Mouse (Mus musculus) layer of hippocampus, adult 2 months (tissue): ENCODE measurements at regions not wholly inside any gene's neighbourhood (a gene's known extent, or its start where the extent isn't known, plus 50 kb on each side); places are given as distances from the start of the nearest gene placed in this dataset.

Source experiments
- DNase-seq, 2 experiments: peaks; one replicate each; pipeline ENCODE4 v3.0.0; 2022; ENCODE audit warnings: low spot score in 2 of 2
- H3K27ac ChIP-seq: fragments of 200-600 bp; 2 replicates; pipeline ENCODE4 v1.8.1; 2022
- H3K4me3 ChIP-seq: fragments of 200-600 bp; 2 replicates; pipeline ENCODE4 v1.8.1; 2022; ENCODE audit warnings: mild to moderate bottlenecking
- CTCF ChIP-seq: fragments of 200-600 bp; conservative IDR thresholded peaks from 2 replicates; pipeline ENCODE4 v1.8.1; 2022; ENCODE audit warnings: antibody characterized with exemption, mild to moderate bottlenecking, moderate library complexity

- Histone ChIP-seq H3K27ac (no peak overlapping the region), H3K4me3 (no peak overlapping the region)
- TF ChIP-seq CTCF = no peak
- DNase-seq = no peak
These were observed 333.0 kb downstream of the Lpin1 start for GRCm38 (mm10) chr12:16277567-16278332.

DNA sequence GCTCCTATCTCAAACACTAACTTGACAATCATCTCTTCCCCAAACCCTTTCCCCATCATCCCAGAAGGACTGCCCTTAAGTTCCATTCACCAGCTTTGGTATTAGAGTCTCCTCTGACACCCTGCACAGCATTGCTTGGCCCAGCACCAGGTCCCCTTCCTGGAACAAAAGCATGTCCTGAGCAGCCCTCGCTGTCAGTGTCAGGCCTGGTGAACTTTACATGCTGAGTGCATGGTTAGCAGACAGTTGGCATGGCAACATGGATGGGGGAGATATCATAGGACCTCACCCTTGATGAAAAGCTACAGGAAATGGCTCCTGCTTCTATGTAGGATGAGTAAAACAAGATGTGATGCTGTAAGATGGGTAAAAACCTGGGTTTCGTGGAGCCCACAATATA is 333.6 kb downstream of the Lpin1 start:
- no peak for TF ChIP-seq CTCF

DNA sequence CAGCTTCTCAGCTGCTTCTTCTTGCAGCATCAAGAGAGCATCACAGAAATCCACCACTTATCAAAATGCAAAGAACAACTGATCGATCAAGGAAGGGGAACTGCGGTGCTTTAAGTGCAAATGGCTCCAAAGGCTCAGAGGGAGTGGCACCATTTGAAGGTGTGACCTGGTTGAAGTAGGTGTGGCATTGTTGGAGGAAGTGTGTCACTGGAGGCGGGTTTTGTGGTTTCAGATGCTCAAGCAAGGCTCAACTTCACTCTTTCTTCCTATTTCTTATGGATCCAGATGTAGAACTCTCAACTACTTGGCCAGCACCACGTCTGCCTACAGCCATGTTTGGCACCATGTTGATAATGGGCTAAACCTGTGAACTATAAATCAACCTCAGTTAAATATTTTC is 334.5 kb downstream of the Lpin1 start:
- no peak overlapping the region for H3K4me3 ChIP-seq
- no peak for DNase-seq
- TF ChIP-seq CTCF = no peak
- H3K27ac ChIP-seq = no peak overlapping the region

More for the DNA sequence above, 333.6 kb downstream of the Lpin1 start:
- no peak overlapping the region for H3K4me3 ChIP-seq
- no peak overlapping the region for H3K27ac ChIP-seq
- DNase-seq = no peak

- no peak overlapping the region for H3K4me3 ChIP-seq
- DNase-seq = no peak
- no peak overlapping the region for H3K27ac ChIP-seq
- no peak for TF ChIP-seq CTCF
These were observed 338.3 kb downstream of the Lpin1 start for GRCm38 (mm10) chr12:16272441-16272840.

DNA sequence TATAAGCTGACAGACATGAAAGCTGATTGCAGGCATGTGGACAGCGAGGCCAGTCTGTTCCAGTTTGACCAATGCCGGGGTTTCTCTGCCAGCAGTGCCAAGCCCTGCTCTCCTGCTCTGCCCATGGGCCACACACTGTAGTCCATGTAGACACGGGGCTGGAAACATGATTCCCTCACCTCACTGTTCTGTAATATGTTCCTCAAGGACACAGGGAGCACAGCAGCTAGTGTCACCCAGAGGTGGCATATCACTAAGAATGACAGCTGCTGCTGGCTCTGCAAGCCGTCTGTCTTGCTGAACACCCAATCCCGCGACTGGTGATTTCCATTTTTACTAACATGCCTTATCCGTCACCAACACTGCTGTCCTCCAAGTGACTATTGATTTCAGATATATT is 339.9 kb downstream of the Lpin1 start:
- Histone ChIP-seq H3K27ac (no peak overlapping the region), H3K4me3 (no peak overlapping the region)
- no peak for TF ChIP-seq CTCF
- DNase-seq = no peak

DNA sequence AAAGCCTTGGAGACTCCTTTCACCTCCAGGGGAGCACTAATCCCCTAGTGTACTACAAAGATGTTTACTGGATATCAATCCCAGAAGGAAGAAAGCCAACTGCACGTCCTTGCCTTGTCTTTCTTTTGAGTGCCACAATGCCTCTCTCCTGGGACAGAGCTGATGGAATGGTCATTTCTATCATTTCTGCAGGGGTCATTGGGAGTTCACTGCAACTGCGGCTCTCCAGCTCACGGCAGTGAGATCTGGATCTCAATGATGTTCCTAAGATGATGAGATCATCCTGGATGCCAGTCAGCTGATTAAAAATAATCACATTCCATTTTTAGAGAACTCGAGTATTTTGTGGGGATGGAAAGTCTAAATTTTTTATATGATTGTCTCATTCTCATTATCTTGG is 341.1 kb downstream of the Lpin1 start:
- Histone ChIP-seq H3K4me3 (no peak overlapping the region), H3K27ac (no peak overlapping the region)
- TF ChIP-seq CTCF = no peak
- DNase-seq = no peak

- DNase-seq = no peak
These were observed 342.1 kb downstream of the Lpin1 start for GRCm38 (mm10) chr12:16268621-16269165.

DNA sequence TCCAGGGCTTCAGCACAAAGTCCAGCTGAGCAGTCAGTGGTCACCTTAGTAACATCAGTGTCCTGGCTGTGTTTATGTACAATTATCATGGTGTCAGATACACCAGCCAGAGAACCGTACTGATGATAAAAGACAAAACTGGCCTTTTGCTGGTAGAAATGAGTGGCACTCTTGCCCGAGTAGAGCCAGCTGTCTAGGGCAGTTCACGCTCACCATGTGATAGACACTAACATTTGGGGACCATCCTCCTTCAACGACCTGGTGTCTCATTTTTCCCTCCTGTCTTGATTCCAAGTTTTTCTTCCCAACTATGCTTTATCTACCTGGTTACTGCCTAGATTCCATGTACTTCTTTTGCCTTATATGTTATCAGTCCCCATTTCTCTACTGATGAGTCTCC is 349.3 kb downstream of the Lpin1 start:
- TF ChIP-seq CTCF = no peak
- Histone ChIP-seq H3K4me3 (no peak overlapping the region), H3K27ac (no peak overlapping the region; the same call in 1 of the 2 replicates)
- DNase-seq = no peak

More at GRCm38 (mm10) chr12:16268621-16269165, 342.1 kb downstream of the Lpin1 start:
- no peak overlapping the region for H3K4me3 ChIP-seq
- no peak for TF ChIP-seq CTCF
- H3K27ac ChIP-seq = no peak overlapping the region

DNA sequence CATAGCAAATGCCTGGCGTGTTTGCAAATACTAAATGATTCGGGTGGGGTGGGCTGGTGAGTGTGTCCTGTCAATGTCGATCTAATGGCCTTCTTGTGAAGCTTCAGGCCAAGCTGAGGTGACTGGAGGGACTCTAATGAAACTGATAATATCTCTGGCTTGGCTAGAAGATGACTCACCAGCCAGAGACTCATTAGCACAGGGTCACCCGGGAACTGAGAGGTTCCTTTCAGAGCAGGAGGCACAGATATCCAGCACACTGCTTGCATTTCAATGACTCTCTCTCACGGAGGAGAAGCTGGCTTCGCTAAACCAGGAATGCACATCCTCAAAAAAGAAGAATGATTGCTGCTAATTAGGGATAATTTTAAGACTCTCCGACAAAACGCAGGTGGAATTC is 349.8 kb downstream of the Lpin1 start:
- no peak for DNase-seq
- H3K4me3 ChIP-seq = no peak overlapping the region
- peak overlapping the region; percentile 51; the same call in 1 of the 2 replicates for H3K27ac ChIP-seq
- no peak for TF ChIP-seq CTCF

GRCm38 (mm10) chr12:16260501-16260900 is 350.3 kb downstream of the Lpin1 start:
- no peak for DNase-seq
- H3K4me3 ChIP-seq = no peak overlapping the region
- no peak for TF ChIP-seq CTCF
- H3K27ac ChIP-seq = peak overlapping the region; percentile 51; the same call in 1 of the 2 replicates

GRCm38 (mm10) chr12:16250621-16251020 is 360.1 kb downstream of the Lpin1 start:
- no peak for DNase-seq
- Histone ChIP-seq H3K27ac (no peak overlapping the region), H3K4me3 (no peak overlapping the region)
- TF ChIP-seq CTCF = no peak

GRCm38 (mm10) chr12:16250096-16250495 is 360.7 kb downstream of the Lpin1 start:
- DNase-seq = no peak
- no peak overlapping the region for H3K27ac ChIP-seq
- no peak for TF ChIP-seq CTCF
- no peak overlapping the region for H3K4me3 ChIP-seq

DNA sequence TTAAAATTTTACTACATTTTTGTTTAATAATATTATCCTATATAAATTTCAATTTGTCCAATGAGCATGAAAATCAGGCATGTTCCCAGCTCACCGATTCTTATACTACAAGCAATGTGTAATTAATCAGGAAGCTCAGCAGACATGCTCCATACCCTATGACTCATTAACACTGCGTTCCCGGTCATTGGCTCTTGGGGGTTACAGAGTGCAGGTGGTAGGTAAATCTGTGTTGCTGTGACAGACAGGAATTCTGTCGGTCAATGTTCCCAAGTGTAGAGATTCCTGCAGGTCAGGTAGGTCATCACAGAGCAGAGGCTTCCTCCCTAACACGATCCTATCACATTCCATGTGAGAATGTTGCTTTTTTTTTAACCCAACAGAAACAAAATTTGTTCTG is 371.0 kb downstream of the Lpin1 start:
- H3K27ac ChIP-seq = no peak overlapping the region
- TF ChIP-seq CTCF = no peak
- DNase-seq = no peak
- no peak overlapping the region for H3K4me3 ChIP-seq

DNA sequence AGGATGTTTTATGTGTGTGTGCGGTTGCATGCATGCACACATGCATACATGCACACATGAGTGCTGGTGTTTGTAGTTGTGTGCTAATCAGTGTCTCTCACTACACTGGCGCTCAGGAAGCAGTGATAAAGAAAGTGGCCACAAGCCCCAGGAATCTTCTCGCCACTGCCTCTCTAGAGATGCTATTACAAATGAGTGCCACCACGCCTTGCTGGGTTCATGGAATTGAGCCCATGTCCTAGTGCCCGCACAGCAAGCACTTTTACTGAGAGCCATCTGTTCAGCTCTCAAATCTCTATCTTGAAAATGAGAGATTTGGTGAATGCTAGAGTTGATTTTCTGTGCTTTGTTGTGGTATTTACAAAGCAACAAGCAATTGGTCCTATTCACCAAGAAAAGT is 373.3 kb downstream of the Lpin1 start:
- Histone ChIP-seq H3K4me3 (no peak overlapping the region), H3K27ac (no peak overlapping the region)
- no peak for TF ChIP-seq CTCF
- DNase-seq = no peak
